Mouse (Mus musculus) cerebellum, adult 2 months (tissue): ENCODE measurements around the gene Trim17.

Experiments used
- CTCF ChIP-seq: fragments of 200-500 bp; IDR thresholded peaks from 2 replicates; pipeline ENCODE4 v1.5.1; 2011; ENCODE audit warnings: low read depth, mild to moderate bottlenecking, control low read depth, low read length, moderate library complexity, borderline replicate concordance; ENCODE audit not compliant: insufficient read depth
- POLR2A ChIP-seq: fragments of 200-500 bp; IDR thresholded peaks from 2 replicates; pipeline ENCODE4 v1.6.1; 2011; ENCODE audit warnings: low read length, control low read depth, borderline replicate concordance; ENCODE audit not compliant: insufficient read depth

- TF ChIP-seq CTCF: no peak
- TF ChIP-seq POLR2A: no peak
Observed at GRCm38 (mm10) chr11:58995061-58995806, 40.7 kb downstream of the Trim17 start.
